Mouse (Mus musculus) heart, postnatal 36 days (tissue): Measurements from ENCODE around the gene Vmn1r100. TPM values are rescaled to one million over a fixed set of nuclear protein-coding genes. Genes with fewer than 3 reads are reported as not detected.
"Not testable (repeated sequence)": the region's sequence is repeated elsewhere in the genome, so short reads cannot be mapped to it uniquely, and the experiment has no call there.

Source experiments
- DNase-seq, 2 experiments: peaks; one replicate each; pipeline ENCODE4 v3.0.0; 2021 to 2022
- intact Hi-C: fragments of 180-260 bp; cut with DNase I; formaldehyde crosslinking; loops from one replicate; pipeline ENCODE4 v1.15.1; 2025
- total RNA-seq, 2 experiments: library from RNA; stranded (reverse); gene quantifications; 2 replicates each; pipeline ENCODE4 v1.2.3; 2021

Gene Vmn1r100
- not detected for total RNA-seq

- intact Hi-C loops, DNase-seq: not testable (repeated sequence)
These were observed at the start of gene Vmn1r100 for GRCm38 (mm10) chr7:20417642-20418041. Vmn1r100 (plus strand) TSS chr7:20417942.

GRCm38 (mm10) chr7:20375310-20375709 is 42.4 kb upstream of the Vmn1r100 start, which contains the start of gene Gm5728:
Gm5728 (minus strand) TSS chr7:20375410.
- DNase-seq, intact Hi-C loops: not testable (repeated sequence)

GRCm38 (mm10) chr7:20442493-20442892 is 24.8 kb downstream of the Vmn1r100 start, which contains the start of gene Vmn1r101:
Vmn1r101 (minus strand) TSS chr7:20442593.
- intact Hi-C loops = not testable (repeated sequence)

More at GRCm38 (mm10) chr7:20442493-20442892, 24.8 kb downstream of the Vmn1r100 start, which contains the start of gene Vmn1r101:
- not testable (repeated sequence) for DNase-seq

Other genes starting within 250 kb of the Vmn1r100 start
- not detected for gene Vmn1r94, start 249.6 kb upstream of the Vmn1r100 start, total RNA-seq
- gene Vmn1r95, start 224.2 kb upstream of the Vmn1r100 start, total RNA-seq = not detected
- gene Gm6164, start 212.3 kb upstream of the Vmn1r100 start, total RNA-seq = not detected
- not detected for gene Gm4498, start 184.1 kb upstream of the Vmn1r100 start, total RNA-seq
- not detected for gene Gm5890, start 155.1 kb upstream of the Vmn1r100 start, total RNA-seq
- gene Gm4133, start 83.9 kb upstream of the Vmn1r100 start, total RNA-seq = not detected
- not detected for gene Gm5728, start 42.5 kb upstream of the Vmn1r100 start, total RNA-seq
- gene Vmn1r101, start 24.7 kb downstream of the Vmn1r100 start, total RNA-seq = not detected
- not detected for gene Gm10670, start 57.0 kb downstream of the Vmn1r100 start, total RNA-seq
- gene Vmn1r103, start 92.6 kb downstream of the Vmn1r100 start, total RNA-seq = not detected
- not detected for gene Vmn1r104, start 115.9 kb downstream of the Vmn1r100 start, total RNA-seq
- gene Gm5726, start 127.8 kb downstream of the Vmn1r100 start, total RNA-seq = not detected
- not detected for gene Gm4141, start 158.3 kb downstream of the Vmn1r100 start, total RNA-seq
- gene Gm4513, start 181.1 kb downstream of the Vmn1r100 start, total RNA-seq = not detected